ENCODE assay signal across 13 mouse cellular contexts in genomic region chr12:109491701-109492100, GRCm38 (mm10). TPM values are rescaled to one million over a fixed set of nuclear protein-coding genes. Genes with fewer than 3 reads are reported as not detected.
DNase-seq lines count a peak whose midpoint lies in the region.
"Had no signal": no experiment of that assay in that cellular context is flagged by ENCODE, and none has a peak within 500 bp of the region (broad histone marks: within the 10 kb centered on the region; RNA-seq: fewer than 3 reads in every experiment).

No protein-coding gene starts in this region.

- DNase-seq in frontal cortex, postnatal 14 days (ENCODE audit: low spot score in 2 of 2): peak; percentile 13 to 16
- DNase-seq in frontal cortex, postnatal 25 days (ENCODE audit: low spot score in 2 of 2): no peak
- DNase-seq in cerebellum, postnatal 36 days: peak; percentile 77 to 81
- peak; percentile 37 to 49 for DNase-seq in left cerebral cortex, adult 18-20 months (ENCODE audit: low spot score in 2 of 2)
- peak; percentile 72 for DNase-seq in telencephalon, adult 2 months (ENCODE audit: low read depth, low spot score)
- DNase-seq in spleen, postnatal 4 days (ENCODE audit: low spot score in 2 of 2): no peak
- DNase-seq in kidney, adult 8-10 months: no peak
- DNase-seq in embryo, embryonic 11 days: no peak
- DNase-seq: kidney, adult 9 months; liver, embryonic 13.5 days; thymus, postnatal 25 days had no signal

RNA-seq across cellular contexts. Expression of gene Dlk1, which starts 39.1 kb away (rescaled TPM):
- total RNA-seq in left cerebral cortex, adult 18-20 months (2021): 1 to 10 TPM; 4.7 to 7.5 TPM
- total RNA-seq: MEL; monocyte, adult 5-6 weeks had no signal

Comparison
In these comparisons a context has a peak if more than half of its experiments do, and no peak if none do; other contexts are left out.
1. DNase-seq: peak in frontal cortex, postnatal 14 days (2 of 2), cerebellum, postnatal 36 days (2 of 2), left cerebral cortex, adult 18-20 months (2 of 2) and telencephalon, adult 2 months (single experiment); none in frontal cortex, postnatal 25 days (0 of 2), spleen, postnatal 4 days (0 of 2), kidney, adult 8-10 months (0 of 2) and embryo, embryonic 11 days (single experiment).